Mouse (Mus musculus) adrenal gland, postnatal 4 days (tissue): ENCODE data around the gene Pgm2. TPM values are rescaled to one million over a fixed set of nuclear protein-coding genes. Genes with fewer than 3 reads are reported as not detected.

Source experiments
- DNase-seq, 2 experiments: peaks; one replicate each; pipeline ENCODE4 v3.0.0; 2021 to 2022; ENCODE audit warnings: low spot score in 2 of 2, mixed read lengths in 2 of 2
- total RNA-seq, 2 experiments: library from RNA; stranded (reverse); gene quantifications; 2 replicates each; pipeline ENCODE4 v1.2.3; 2021

Pgm2 gene
- total RNA-seq, 2 experiments from 2014 or later, result 22.6 to 28.3 TPM

- no peak for DNase-seq
Measured at GRCm38 (mm10) chr5:64074455-64074854, 18.3 kb upstream of the Pgm2 start.

- DNase-seq, result no peak
Measured at GRCm38 (mm10) chr5:64075506-64075905, 17.2 kb upstream of the Pgm2 start.

- DNase-seq, result no peak
Measured at GRCm38 (mm10) chr5:64077353-64077752, 15.4 kb upstream of the Pgm2 start.

- no peak for DNase-seq
Measured at GRCm38 (mm10) chr5:64078740-64079461, 13.8 kb upstream of the Pgm2 start.

GRCm38 (mm10) chr5:64079462-64079817 lies 13.3 kb upstream of the Pgm2 start:
- no peak for DNase-seq

GRCm38 (mm10) chr5:64083447-64084359 lies 9.0 kb upstream of the Pgm2 start:
- DNase-seq, result no peak

GRCm38 (mm10) chr5:64085405-64085804 lies 7.3 kb upstream of the Pgm2 start:
- DNase-seq, result no peak

- DNase-seq, result no peak
Measured at GRCm38 (mm10) chr5:64088740-64089139, 4.0 kb upstream of the Pgm2 start.

- DNase-seq, result no peak
Measured at GRCm38 (mm10) chr5:64093349-64093871, 660 bp downstream of the Pgm2 start.

- no peak for DNase-seq
Measured at GRCm38 (mm10) chr5:64095342-64095993, 2.7 kb downstream of the Pgm2 start.

- DNase-seq, result no peak
Measured at GRCm38 (mm10) chr5:64101993-64102716, 9.4 kb downstream of the Pgm2 start.

- no peak for DNase-seq
Measured at GRCm38 (mm10) chr5:64102717-64103075, 9.9 kb downstream of the Pgm2 start.

- DNase-seq, result no peak
Measured at GRCm38 (mm10) chr5:64107596-64108289, 15.0 kb downstream of the Pgm2 start.

- DNase-seq, result no peak
Measured at GRCm38 (mm10) chr5:64109217-64109616, 16.5 kb downstream of the Pgm2 start.

- no peak for DNase-seq
Measured at GRCm38 (mm10) chr5:64112360-64112759, 19.6 kb downstream of the Pgm2 start.

- DNase-seq, result no peak
Measured at GRCm38 (mm10) chr5:64114210-64114609, 21.5 kb downstream of the Pgm2 start.

- no peak for DNase-seq
Measured at GRCm38 (mm10) chr5:64117191-64117590, 24.4 kb downstream of the Pgm2 start.

- no peak for DNase-seq
Measured at GRCm38 (mm10) chr5:64125783-64126182, 33.0 kb downstream of the Pgm2 start.

GRCm38 (mm10) chr5:64131550-64131949 lies 38.8 kb downstream of the Pgm2 start:
- DNase-seq, result no peak

GRCm38 (mm10) chr5:64133901-64134300 lies 41.2 kb downstream of the Pgm2 start:
- no peak for DNase-seq
